Mouse (Mus musculus): ENCODE measurements around the gene Fxyd5. TPM values are rescaled to one million over a fixed set of nuclear protein-coding genes. Genes with fewer than 3 reads are reported as not detected.

The Fxyd5 gene
- polyA plus RNA-seq (2012; rRNA removed) = 21.8 and 22.9 TPM in 2 replicates

DNA sequence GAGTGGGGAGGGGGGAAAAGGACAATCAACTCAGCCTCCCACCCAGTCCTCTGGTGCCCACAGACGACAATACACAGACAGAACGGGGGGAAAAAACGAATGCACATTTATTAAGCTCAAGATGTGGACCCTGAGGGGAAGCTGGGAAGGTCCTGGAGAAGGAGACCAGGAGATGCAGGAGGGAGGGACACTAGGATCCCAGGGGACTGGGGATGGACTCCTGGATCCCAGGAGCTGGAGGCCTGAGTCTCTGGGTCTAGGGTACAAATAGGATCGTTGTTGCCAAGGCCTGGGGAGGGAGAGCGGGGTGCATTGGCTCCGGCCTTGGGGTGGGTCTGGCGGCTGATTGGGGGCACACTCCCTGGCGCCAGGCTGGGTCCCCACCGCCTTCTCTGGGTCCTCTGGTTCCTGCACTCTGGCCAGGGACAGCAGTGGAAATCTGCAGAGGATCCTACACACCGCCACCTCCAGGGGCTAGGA is at the start of gene Fxyd5:
TSS of gene Fxyd5 (minus strand) at position 51 of the 480 bp plus-strand sequence.

DNA sequence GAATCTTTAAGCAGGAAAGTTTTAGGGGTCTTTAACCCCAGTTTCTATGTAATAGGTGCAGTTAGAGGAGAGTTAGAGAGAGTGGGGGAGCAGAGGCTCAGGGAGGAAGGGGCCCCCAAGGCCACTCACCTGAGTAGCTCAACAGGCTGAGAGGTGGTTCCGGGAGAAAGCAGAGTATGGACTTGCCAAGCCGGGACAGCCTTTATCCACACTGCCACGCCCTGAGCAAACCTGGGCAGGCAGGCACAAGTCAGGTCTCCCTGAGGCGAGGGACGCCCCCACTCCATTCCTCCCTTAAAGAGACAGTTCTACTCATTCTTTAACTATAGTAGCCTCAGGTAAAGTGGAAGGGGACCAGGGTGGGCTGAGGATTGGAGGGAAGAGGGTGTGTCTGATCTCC is 34.2 kb upstream of the Fxyd5 start, which contains the start of gene Fxyd3:
TSS of gene Fxyd3 (minus strand) at position 213 of the 400 bp plus-strand sequence.

GRCm38 (mm10) chr7:31059108-31059507 is 16.8 kb upstream of the Fxyd5 start, which contains the start of gene Lgi4:
Gene Lgi4, plus strand, starts transcription at chr7:31059342.

DNA sequence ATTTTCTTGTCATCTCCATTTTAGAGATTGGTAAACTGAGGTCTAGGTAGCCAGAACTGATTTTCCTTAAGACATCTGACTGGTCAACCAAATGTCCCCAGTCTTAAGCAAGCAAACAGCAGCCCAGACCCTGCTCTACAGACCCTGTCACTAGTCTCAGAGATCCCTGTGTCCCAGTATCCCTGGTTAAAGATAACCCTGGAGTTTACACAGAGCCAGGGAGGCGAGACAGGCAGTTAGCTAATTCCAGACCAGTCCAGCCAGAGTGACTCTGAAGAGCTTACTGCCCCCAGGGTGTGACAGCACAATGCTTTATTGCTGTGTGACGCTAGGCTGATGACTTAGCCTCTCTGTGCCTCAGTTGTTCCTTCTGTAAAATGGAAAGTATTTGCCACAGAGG is 14.8 kb upstream of the Fxyd5 start, which contains the start of gene Fxyd1:
TSS of gene Fxyd1 (minus strand) at position 129 of the 400 bp plus-strand sequence.

GRCm38 (mm10) chr7:31051321-31052021 is 9.2 kb upstream of the Fxyd5 start, which contains the start of gene Fxyd7:
Gene Fxyd7, minus strand, starts transcription at chr7:31051467.

Other genes starting within 250 kb of the Fxyd5 start
- gene Ffar2, start 218.7 kb downstream of the Fxyd5 start, polyA plus RNA-seq (2012; rRNA removed) = 1.4 and 1.7 TPM in 2 replicates
- not detected in 2 replicates for gene Ffar3, start 186.3 kb downstream of the Fxyd5 start, polyA plus RNA-seq (2012; rRNA removed)
- 0.06 and 0.07 TPM in 2 replicates for gene Ffar1, start 180.9 kb downstream of the Fxyd5 start, polyA plus RNA-seq (2012; rRNA removed)
- 3.4 and 4.7 TPM in 2 replicates for gene Cd22, start 162.1 kb downstream of the Fxyd5 start, polyA plus RNA-seq (2012; rRNA removed)
- gene Mag, start 127.6 kb downstream of the Fxyd5 start, polyA plus RNA-seq (2012; rRNA removed) = 0.32 and 0.35 TPM in 2 replicates
- not detected in 2 replicates for gene Hamp2, start 117.8 kb downstream of the Fxyd5 start, polyA plus RNA-seq (2012; rRNA removed)
- gene Hamp, start 98.4 kb downstream of the Fxyd5 start, polyA plus RNA-seq (2012; rRNA removed) = 30.9 and 57.5 TPM in 2 replicates
- gene Usf2, start 85.7 kb downstream of the Fxyd5 start, polyA plus RNA-seq (2012; rRNA removed) = 47.1 and 50.1 TPM in 2 replicates
- 31.7 and 32.1 TPM in 2 replicates for gene Lsr, start 69.0 kb downstream of the Fxyd5 start, polyA plus RNA-seq (2012; rRNA removed)
- gene Fam187b, start 68.7 kb downstream of the Fxyd5 start, polyA plus RNA-seq (2012; rRNA removed) = 4.2 and 4.8 TPM in 2 replicates
- gene Fxyd7, start 9.0 kb upstream of the Fxyd5 start, polyA plus RNA-seq (2012; rRNA removed) = 0.53 and 0.70 TPM in 2 replicates
- gene Fxyd1, start 14.7 kb upstream of the Fxyd5 start, polyA plus RNA-seq (2012; rRNA removed) = 186 and 200 TPM in 2 replicates
- gene Lgi4, start 16.9 kb upstream of the Fxyd5 start, polyA plus RNA-seq (2012; rRNA removed) = 0.21 and 0.23 TPM in 2 replicates
- 0.85 and 1.2 TPM in 2 replicates for gene Fxyd3, start 34.2 kb upstream of the Fxyd5 start, polyA plus RNA-seq (2012; rRNA removed)
- gene Hpn, start 72.8 kb upstream of the Fxyd5 start, polyA plus RNA-seq (2012; rRNA removed) = 217 and 233 TPM in 2 replicates
- gene Scn1b, start 84.5 kb upstream of the Fxyd5 start, polyA plus RNA-seq (2012; rRNA removed) = 2.8 and 3.3 TPM in 2 replicates
- 30.3 and 39.3 TPM in 2 replicates for gene Gramd1a, start 113.4 kb upstream of the Fxyd5 start, polyA plus RNA-seq (2012; rRNA removed)
- not detected in 2 replicates for gene Scgb2b2, start 248.0 kb upstream of the Fxyd5 start, polyA plus RNA-seq (2012; rRNA removed)
- not detected in 2 replicates for gene Scgb1b2, start 249.3 kb upstream of the Fxyd5 start, polyA plus RNA-seq (2012; rRNA removed)